Mouse (Mus musculus) liver, embryonic 14.5 days (tissue): Measurements from ENCODE around the gene Prps1.

Experiments
- CTCF ChIP-seq: IDR thresholded peaks from 2 replicates; pipeline ENCODE4 v1.5.1; 2016; ENCODE audit warnings: antibody characterized with exemption, low read depth, control low read depth
- EP300 ChIP-seq: IDR thresholded peaks from 2 replicates; pipeline ENCODE4 v1.6.1; 2016; ENCODE audit warnings: antibody characterized with exemption, low read depth

- TF ChIP-seq EP300 (no peak), CTCF (no peak)
Measured at GRCm38 (mm10) chrX:140524231-140524630, 67.8 kb downstream of the Prps1 start.
